Mouse (Mus musculus): Measurements from ENCODE around the gene Thoc2.
"Not testable (repeated sequence)": the region's sequence is repeated elsewhere in the genome, so short reads cannot be mapped to it uniquely, and the experiment has no call there.

Thoc2 gene

GRCm38 (mm10) chrX:41920574-41920973, at the start of gene Thoc2:
Gene Thoc2, minus strand, starts transcription at chrX:41920674.
- no peak for DNase-seq (ENCODE audit: low spot score)

GRCm38 (mm10) chrX:41970096-41970495, 49.6 kb upstream of the Thoc2 start:
- no peak for DNase-seq (ENCODE audit: low spot score)

DNA sequence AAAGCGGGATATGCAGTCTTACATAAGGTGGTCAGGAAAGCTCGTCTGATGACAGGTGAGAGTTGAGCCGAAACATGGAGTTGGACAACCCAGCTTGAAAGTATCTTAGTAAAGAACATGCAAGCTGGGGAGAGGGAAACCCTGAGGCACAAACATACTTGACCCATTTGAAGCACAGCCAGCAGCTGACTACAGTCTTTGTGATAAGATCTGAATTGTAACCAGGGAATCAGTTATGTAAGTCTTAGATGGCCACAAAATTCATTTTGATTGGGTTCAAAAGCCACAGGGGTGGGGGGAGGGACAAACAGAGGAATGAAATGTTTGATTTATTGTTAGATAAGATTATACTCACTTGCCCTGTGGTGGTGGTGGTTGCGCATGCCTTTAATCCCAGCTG, 48.9 kb upstream of the Thoc2 start:
- DNase-seq (ENCODE audit: low spot score) = peak; percentile 20

DNA sequence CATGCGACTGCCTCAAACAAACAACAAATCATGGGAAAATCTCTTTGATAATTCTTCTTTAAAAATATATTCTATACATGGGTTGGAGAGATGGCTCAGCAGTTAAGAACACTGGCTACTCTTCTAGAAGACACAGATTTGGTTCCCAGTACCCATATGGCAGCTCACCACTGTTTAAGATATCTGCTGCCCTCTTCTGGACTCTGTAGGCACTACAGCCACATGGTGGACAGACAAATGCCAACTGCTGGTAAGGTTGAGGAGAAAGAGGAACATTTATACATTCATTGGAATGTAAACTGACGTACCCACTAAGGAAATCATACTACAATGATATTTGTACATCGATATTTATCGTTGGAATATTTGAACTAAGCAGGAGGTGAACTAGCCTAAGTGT, 36.7 kb upstream of the Thoc2 start:
- no peak for DNase-seq (ENCODE audit: low spot score)

DNA sequence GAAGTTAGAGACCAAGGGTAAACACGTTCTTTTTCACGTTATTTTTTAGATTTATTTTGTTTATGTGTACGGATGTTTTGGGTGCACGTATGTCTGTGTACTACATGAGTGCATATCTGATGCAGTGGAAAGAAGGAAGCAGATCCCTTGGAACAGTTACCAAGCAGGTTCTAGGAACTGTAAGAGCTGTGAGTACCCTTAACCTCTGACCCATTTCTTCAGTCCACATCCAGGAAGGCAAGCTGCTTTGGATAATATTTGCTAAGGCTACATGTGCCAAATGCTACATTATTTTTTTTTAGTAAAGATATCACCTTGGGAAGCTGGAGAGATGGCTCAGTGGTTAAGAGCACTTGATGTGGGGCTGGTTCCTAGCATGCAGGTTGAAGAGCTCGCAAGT, 21.4 kb upstream of the Thoc2 start:
- DNase-seq (ENCODE audit: low spot score) = peak; percentile 25

GRCm38 (mm10) chrX:41931821-41932220, 11.3 kb upstream of the Thoc2 start:
- DNase-seq (ENCODE audit: low spot score) = not testable (repeated sequence)

GRCm38 (mm10) chrX:41924708-41925107, 4.2 kb upstream of the Thoc2 start:
- DNase-seq (ENCODE audit: low spot score) = peak; percentile 64

DNA sequence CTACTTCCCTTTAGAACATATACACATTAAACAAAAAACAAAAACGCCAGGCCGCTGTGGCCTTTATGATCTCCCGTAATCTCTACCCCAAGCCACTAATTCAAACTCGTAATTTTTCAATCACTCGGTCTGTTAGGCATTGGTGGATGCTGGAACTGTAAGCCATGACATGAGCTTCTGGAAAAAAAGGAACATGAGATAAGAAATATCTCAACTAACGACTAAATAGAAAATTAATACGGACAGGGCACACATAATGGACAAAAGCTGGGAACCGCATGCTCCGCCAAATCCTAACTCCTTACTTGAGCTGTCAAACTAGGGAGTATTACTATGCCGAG, 8.4 kb downstream of the Thoc2 start:
- DNase-seq (ENCODE audit: low spot score) = no peak

GRCm38 (mm10) chrX:41911390-41912060, 8.9 kb downstream of the Thoc2 start:
- peak; percentile 92 for DNase-seq (ENCODE audit: low spot score)

DNA sequence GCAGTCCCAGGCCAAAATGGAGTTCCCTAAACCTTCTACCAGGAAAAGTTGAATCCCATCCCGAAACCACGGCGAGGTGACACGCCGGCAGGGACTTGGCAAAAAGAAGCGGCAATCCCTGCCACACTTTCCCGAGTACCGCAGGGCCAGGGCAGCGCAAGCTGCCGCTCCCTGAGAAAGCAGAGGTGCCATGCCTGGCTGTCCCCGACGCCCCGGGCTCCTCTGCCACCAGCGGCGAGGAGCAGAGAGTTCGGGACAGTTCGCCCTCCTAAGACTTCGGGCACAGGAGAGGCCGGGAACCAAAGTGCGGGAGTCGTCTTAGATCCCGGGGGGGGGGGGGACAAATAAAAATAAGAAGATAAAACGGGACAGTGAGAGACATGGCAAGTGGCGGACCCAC, 9.5 kb downstream of the Thoc2 start:
- no peak for DNase-seq (ENCODE audit: low spot score)

GRCm38 (mm10) chrX:41910471-41910870, 10.0 kb downstream of the Thoc2 start:
- DNase-seq (ENCODE audit: low spot score) = no peak

GRCm38 (mm10) chrX:41884759-41885505, 35.5 kb downstream of the Thoc2 start:
- DNase-seq (ENCODE audit: low spot score) = no peak

GRCm38 (mm10) chrX:41876581-41876980, 43.9 kb downstream of the Thoc2 start:
- DNase-seq (ENCODE audit: low spot score) = no peak

DNA sequence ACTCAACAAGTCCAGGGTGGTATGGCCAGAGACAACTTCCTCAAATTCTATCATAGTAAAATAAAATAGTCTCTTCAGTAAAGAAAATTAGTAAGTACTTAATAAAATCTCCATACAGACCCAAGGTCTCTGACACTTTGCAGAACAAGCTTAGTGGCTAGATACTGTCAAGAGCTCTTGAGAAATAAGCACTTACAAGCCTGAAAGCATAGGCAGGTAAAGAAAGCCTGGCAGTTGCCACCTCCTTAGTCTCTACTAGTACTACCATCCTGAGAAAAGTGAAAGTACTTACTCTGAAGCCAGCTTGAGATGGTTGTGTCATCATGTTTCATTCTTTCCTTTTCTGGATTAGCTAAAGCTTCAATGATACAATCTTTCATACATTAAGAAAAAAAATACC, 82.7 kb downstream of the Thoc2 start:
- peak; percentile 6 for DNase-seq (ENCODE audit: low spot score)

- DNase-seq (ENCODE audit: low spot score) = no peak
These were observed 114.9 kb downstream of the Thoc2 start for GRCm38 (mm10) chrX:41805592-41805991.

- DNase-seq (ENCODE audit: low spot score) = no peak
These were observed 127.2 kb downstream of the Thoc2 start for GRCm38 (mm10) chrX:41793303-41793702.

All from lung, postnatal 25 days (tissue).